Comparison of ENCODE assay signal across 11 mouse cellular contexts in the genomic region with DNA sequence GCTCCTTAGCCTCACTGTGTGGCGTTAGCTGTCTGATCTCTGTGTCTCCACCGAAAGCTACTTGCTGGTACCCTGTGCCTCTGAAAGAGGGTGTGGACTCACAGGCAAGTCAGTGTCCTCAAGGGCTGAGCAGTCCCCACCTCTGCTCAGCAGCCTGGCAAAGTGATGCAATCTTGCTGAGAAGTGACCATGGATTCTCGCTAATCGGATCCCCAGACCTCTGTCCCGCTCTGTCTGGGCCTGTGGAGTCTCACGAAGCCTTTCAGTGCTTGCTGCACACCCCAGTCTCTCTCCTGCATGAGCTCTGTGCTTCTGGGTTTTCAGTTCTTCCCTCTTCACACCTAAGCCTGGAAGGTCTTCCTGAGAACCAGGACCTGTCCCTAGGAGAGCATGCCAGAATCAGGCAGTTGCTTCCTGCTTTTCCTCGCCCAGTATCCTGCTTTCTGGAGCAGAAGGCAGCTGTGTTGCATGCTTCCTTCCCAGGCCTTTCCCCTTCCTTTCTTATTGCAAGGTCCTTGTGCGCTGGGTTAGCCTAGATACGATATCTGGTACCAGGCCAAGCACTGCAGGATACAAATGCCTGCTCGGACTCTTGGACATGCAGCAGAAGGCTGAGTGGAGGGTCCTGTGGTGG. TPM values are rescaled to one million over a fixed set of nuclear protein-coding genes. Genes with fewer than 3 reads are reported as not detected.
DNase-seq lines count a peak whose midpoint lies in the region; ATAC-seq lines count a peak whose summit lies in the region.
"Had no signal": no experiment of that assay in that cellular context is flagged by ENCODE, and none has a peak within 500 bp of the region (broad histone marks: within the 10 kb centered on the region; RNA-seq: fewer than 3 reads in every experiment).

No protein-coding gene starts in this region.

- no peaks in the 10 kb centered on the region for H3K27me3 ChIP-seq in hindbrain, embryonic 11.5 days (ENCODE audit: control insufficient read depth, insufficient read depth, low read length)
- H3K27me3 ChIP-seq in hindbrain, embryonic 16.5 days (replicated peaks; ENCODE audit: control insufficient read depth, insufficient read depth, low read length): no peaks in the 10 kb centered on the region
- H3K27me3 ChIP-seq in midbrain, embryonic 10.5 days (ENCODE audit: low read depth, poor library complexity, severe bottlenecking): no peaks in the 10 kb centered on the region
- H3K27me3 ChIP-seq in midbrain, embryonic 15.5 days (replicated peaks): no peaks in the 10 kb centered on the region
- H3K27me3 ChIP-seq in heart, embryonic 15.5 days: no peaks in the 10 kb centered on the region
- H3K27me3 ChIP-seq in limb, embryonic 12.5 days: no peaks in the 10 kb centered on the region

- ATAC-seq in hindbrain, embryonic 11.5 days (ENCODE audit: low FRiP score): no peak
- ATAC-seq in hindbrain, embryonic 16.5 days: no peak
- no peak for ATAC-seq in midbrain, embryonic 15.5 days (replicated peaks)
- no peak for ATAC-seq in heart, embryonic 15.5 days (replicated peaks; ENCODE audit: insufficient number of reproducible peaks, insufficient read depth, low FRiP score, low read depth)
- ATAC-seq in limb, embryonic 12.5 days (ENCODE audit: insufficient number of reproducible peaks, insufficient read depth, low FRiP score, low TSS enrichment, low read depth): no peak

- 0 out of 2 replicates have a peak overlapping the region, but pooled peaks have one; percentile 27 for H3K27ac ChIP-seq in hindbrain, embryonic 11.5 days (ENCODE audit: low read depth, low read length)
- H3K27ac ChIP-seq in hindbrain, embryonic 16.5 days (ENCODE audit: low read depth, low read length): no peak overlapping the region
- H3K27ac ChIP-seq in midbrain, embryonic 10.5 days (replicated peaks): peak overlapping the region; percentile 24
- no peak overlapping the region for H3K27ac ChIP-seq in midbrain, embryonic 15.5 days
- peak overlapping the region; percentile 47 for H3K27ac ChIP-seq in heart, embryonic 15.5 days
- H3K27ac ChIP-seq in limb, embryonic 12.5 days: peak overlapping the region; percentile 29; the same call in 1 of the 2 replicates

- no peaks in the 10 kb centered on the region for H3K9me3 ChIP-seq in hindbrain, embryonic 11.5 days (ENCODE audit: control insufficient read depth, low read length)
- H3K9me3 ChIP-seq in hindbrain, embryonic 16.5 days (ENCODE audit: control insufficient read depth, low read length): no peaks in the 10 kb centered on the region
- no peaks in the 10 kb centered on the region for H3K9me3 ChIP-seq in midbrain, embryonic 10.5 days (replicated peaks)
- H3K9me3 ChIP-seq in midbrain, embryonic 15.5 days: no peaks in the 10 kb centered on the region
- H3K9me3 ChIP-seq in heart, embryonic 15.5 days (replicated peaks): no peaks in the 10 kb centered on the region
- no peaks in the 10 kb centered on the region for H3K9me3 ChIP-seq in limb, embryonic 12.5 days

- H3K4me2 ChIP-seq in hindbrain, embryonic 11.5 days (replicated peaks; ENCODE audit: low read depth, low read length): no peak overlapping the region
- no peak overlapping the region for H3K4me2 ChIP-seq in hindbrain, embryonic 16.5 days (ENCODE audit: low read length)
- no peak overlapping the region for H3K4me2 ChIP-seq in midbrain, embryonic 15.5 days
- no peak overlapping the region for H3K4me2 ChIP-seq in heart, embryonic 15.5 days
- H3K4me2 ChIP-seq in limb, embryonic 12.5 days: no peak overlapping the region

- no peak for DNase-seq in hindbrain, embryonic 11.5 days (ENCODE audit: low spot score)
- DNase-seq in midbrain, embryonic 10.5 days (ENCODE audit: low spot score): no peak
- DNase-seq in natural killer cell, adult 2 months (ENCODE audit: low spot score in 2 of 2): no peak
- DNase-seq: cerebellum, adult 18-20 months; kidney, postnatal 25 days; lung, postnatal 10 days; thymus, postnatal 4 days had no signal

- H3K4me3 ChIP-seq in hindbrain, embryonic 11.5 days (ENCODE audit: low read depth, low read length): no peak overlapping the region
- H3K4me3 ChIP-seq in hindbrain, embryonic 16.5 days (ENCODE audit: low read length): no peak overlapping the region
- no peak overlapping the region for H3K4me3 ChIP-seq in midbrain, embryonic 10.5 days
- H3K4me3 ChIP-seq in midbrain, embryonic 15.5 days: no peak overlapping the region
- H3K4me3 ChIP-seq in heart, embryonic 15.5 days: no peak overlapping the region
- H3K4me3 ChIP-seq in limb, embryonic 12.5 days (replicated peaks): no peak overlapping the region

- H3K9ac ChIP-seq in hindbrain, embryonic 11.5 days (ENCODE audit: low read depth, low read length): 0 out of 2 replicates have a peak overlapping the region, but pooled peaks have one; percentile 8
- H3K9ac ChIP-seq in hindbrain, embryonic 16.5 days (ENCODE audit: low read depth, low read length): no peak overlapping the region
- H3K9ac ChIP-seq in midbrain, embryonic 15.5 days: no peak overlapping the region
- H3K9ac ChIP-seq in heart, embryonic 15.5 days: no peak overlapping the region; the same call in 1 of the 2 replicates
- H3K9ac ChIP-seq in limb, embryonic 12.5 days (replicated peaks): peak overlapping the region; percentile 27; the same call in 1 of the 2 replicates

- H3K36me3 ChIP-seq in hindbrain, embryonic 11.5 days (ENCODE audit: control insufficient read depth, insufficient read depth, low read length): no peaks in the 10 kb centered on the region
- H3K36me3 ChIP-seq in hindbrain, embryonic 16.5 days (ENCODE audit: control insufficient read depth, insufficient read depth, low read length): no peaks in the 10 kb centered on the region
- peaks cover 64% of the 10 kb centered on the region for H3K36me3 ChIP-seq in midbrain, embryonic 10.5 days
- H3K36me3 ChIP-seq in midbrain, embryonic 15.5 days (replicated peaks): no peaks in the 10 kb centered on the region
- H3K36me3 ChIP-seq in heart, embryonic 15.5 days: no peaks in the 10 kb centered on the region
- peaks cover 10% of the 10 kb centered on the region; the same call in 1 of the 2 replicates for H3K36me3 ChIP-seq in limb, embryonic 12.5 days

- 81% methylated on average over 10 of the region's 10 CpGs for WGBS in hindbrain, embryonic 11.5 days
- 67% methylated on average over 10 of the region's 10 CpGs for WGBS in hindbrain, embryonic 16.5 days
- WGBS in midbrain, embryonic 10.5 days: 85% methylated on average over 10 of the region's 10 CpGs
- WGBS in midbrain, embryonic 15.5 days: 76% methylated on average over 10 of the region's 10 CpGs
- WGBS in heart, embryonic 15.5 days: 73% methylated on average over 10 of the region's 10 CpGs
- 82% methylated on average over 10 of the region's 10 CpGs for WGBS in limb, embryonic 12.5 days

- peaks cover 23% of the 10 kb centered on the region for H3K4me1 ChIP-seq in hindbrain, embryonic 11.5 days (replicated peaks; ENCODE audit: control insufficient read depth, insufficient read depth, low read length)
- H3K4me1 ChIP-seq in hindbrain, embryonic 16.5 days (ENCODE audit: control insufficient read depth, insufficient read depth, low read depth, low read length): peaks cover 45% of the 10 kb centered on the region
- peaks cover 97% of the 10 kb centered on the region for H3K4me1 ChIP-seq in midbrain, embryonic 10.5 days
- H3K4me1 ChIP-seq in midbrain, embryonic 15.5 days: peaks cover 64% of the 10 kb centered on the region
- peaks cover 86% of the 10 kb centered on the region for H3K4me1 ChIP-seq in heart, embryonic 15.5 days (replicated peaks)
- peaks cover 90% of the 10 kb centered on the region for H3K4me1 ChIP-seq in limb, embryonic 12.5 days (replicated peaks)

RNA-seq across cellular contexts. Expression of gene Bahcc1, which starts 15.5 kb away (rescaled TPM):
- polyA plus RNA-seq in hindbrain, embryonic 11.5 days (2014; fragmentation: Nextera tagmentation; extraction: Ambion mirVana): 18.1 and 23.1 TPM in 2 replicates
- polyA plus RNA-seq in hindbrain, embryonic 16.5 days (2015; fragmentation: Nextera tagmentation; extraction: Ambion mirVana): 7.8 and 9.7 TPM in 2 replicates
- 14.3 and 16.6 TPM in 2 replicates for polyA plus RNA-seq in midbrain, embryonic 10.5 days (2016; fragmentation: Nextera tagmentation; extraction: Ambion mirVana)
- polyA plus RNA-seq in midbrain, embryonic 15.5 days (2015; fragmentation: Nextera tagmentation; extraction: Ambion mirVana): 16.2 and 16.7 TPM in 2 replicates
- polyA plus RNA-seq in heart, embryonic 15.5 days (2015; fragmentation: Nextera tagmentation; extraction: Ambion mirVana): 4.2 and 5.7 TPM in 2 replicates
- 18.3 and 18.5 TPM in 2 replicates for polyA plus RNA-seq in limb, embryonic 12.5 days (2016; fragmentation: Nextera tagmentation; extraction: Ambion mirVana)

Comparison
In these comparisons a context has a peak if more than half of its experiments do, and no peak if none do; other contexts are left out.
1. H3K27ac ChIP-seq: peak in hindbrain, embryonic 11.5 days (single experiment), midbrain, embryonic 10.5 days (single experiment), heart, embryonic 15.5 days (single experiment) and limb, embryonic 12.5 days (single experiment); none in hindbrain, embryonic 16.5 days (single experiment) and midbrain, embryonic 15.5 days (single experiment).
2. H3K9ac ChIP-seq: peak in hindbrain, embryonic 11.5 days (single experiment) and limb, embryonic 12.5 days (single experiment); none in hindbrain, embryonic 16.5 days (single experiment), midbrain, embryonic 15.5 days (single experiment) and heart, embryonic 15.5 days (single experiment).